Mouse (Mus musculus) testis, adult 2 months (tissue): ENCODE data around the gene Slc1a3.

Source experiments
- CTCF ChIP-seq: fragments of 200-500 bp; IDR thresholded peaks from 2 replicates; pipeline ENCODE4 v1.5.1; 2012; ENCODE audit warnings: low read depth, mild to moderate bottlenecking, inconsistent platforms, low read length, moderate library complexity; ENCODE audit not compliant: control insufficient read depth, insufficient read depth, insufficient replicate concordance
- POLR2A ChIP-seq: fragments of 200-500 bp; IDR thresholded peaks from 2 replicates; pipeline ENCODE4 v1.6.1; 2012; ENCODE audit warnings: low read depth, mild to moderate bottlenecking, inconsistent platforms, low read length, moderate library complexity; ENCODE audit not compliant: control insufficient read depth

GRCm38 (mm10) chr15:8733669-8734362 lies 23.3 kb upstream of the Slc1a3 start:
- TF ChIP-seq CTCF (no peak), POLR2A (no peak)
